Mouse (Mus musculus) kidney, postnatal 0 days (tissue): ENCODE data around the gene Ppp1r3f. TPM values are rescaled to one million over a fixed set of nuclear protein-coding genes. Genes with fewer than 3 reads are reported as not detected.
A peak's percentile ranks its signal among the peaks of the same experiment; 100 is the strongest.

Experiments used
- ATAC-seq: fragments of 200-750 bp; cut with Nextera tagmentation; replicated peaks from 2 replicates; pipeline ENCODE4 v1.8.0; 2017; ENCODE audit warnings: low read depth, moderate number of reproducible peaks, moderate TSS enrichment, moderate library complexity; ENCODE audit not compliant: low FRiP score
- DNase-seq: peaks from one replicate; pipeline ENCODE4 v3.0.0-alpha.2; 2016; ENCODE audit warnings: low spot score
- H3K27ac ChIP-seq: fragments of 300-500 bp; sonication (generic); 2 replicates; pipeline ENCODE4 v1.5.1; 2014; ENCODE audit warnings: mild to moderate bottlenecking
- H3K27me3 ChIP-seq: fragments of 300-500 bp; sonication (generic); 2 replicates; pipeline ENCODE4 v1.6.1; 2014; ENCODE audit warnings: low read length, mixed read lengths; ENCODE audit not compliant: insufficient read depth
- H3K36me3 ChIP-seq: fragments of 300-500 bp; sonication (generic); 2 replicates; pipeline ENCODE4 v1.6.1; 2014; ENCODE audit warnings: low read length, mixed read lengths; ENCODE audit not compliant: insufficient read depth
- H3K4me1 ChIP-seq: fragments of 300-500 bp; sonication (generic); replicated peaks from 2 replicates; pipeline ENCODE4 v1.6.1; 2014; ENCODE audit warnings: antibody characterized with exemption, low read length, mixed read lengths; ENCODE audit not compliant: insufficient read depth
- H3K4me2 ChIP-seq: fragments of 300-500 bp; sonication (generic); 2 replicates; pipeline ENCODE4 v1.6.1; 2014; ENCODE audit warnings: mild to moderate bottlenecking, low read length, moderate library complexity, mixed read lengths
- H3K4me3 ChIP-seq: fragments of 300-500 bp; sonication (generic); replicated peaks from 2 replicates; pipeline ENCODE4 v1.5.1; 2014; ENCODE audit warnings: low read depth, low read length
- H3K9ac ChIP-seq: fragments of 300-500 bp; sonication (generic); 2 replicates; pipeline ENCODE4 v1.6.1; 2014; ENCODE audit warnings: low read depth, low read length
- H3K9me3 ChIP-seq: fragments of 300-500 bp; sonication (generic); replicated peaks from 2 replicates; pipeline ENCODE4 v1.6.1; 2016; ENCODE audit warnings: low read length, inconsistent platforms, mixed read lengths
- CTCF ChIP-seq: IDR thresholded peaks from 2 replicates; pipeline ENCODE4 v1.5.1; 2016; ENCODE audit warnings: antibody characterized with exemption, low read depth, mild to moderate bottlenecking, moderate library complexity
- WGBS: fragments of 180-500 bp; shearing (Covaris S2); extraction: QIAGEN DNeasy Blood & Tissue Kit; methylation state at CpG from one replicate; pipeline ENCODE4 v1.1.7; 2014; 5-methylcytosine and 5-hydroxymethylcytosine counted together
- polyA plus RNA-seq: library from polyadenylated mRNA; unstranded; fragments of >200 nt; fragmentation: Nextera tagmentation; extraction: Ambion mirVana; gene quantifications from 2 replicates; pipeline ENCODE4 v1.2.1, GENCODE M21; 2015

The Ppp1r3f gene
- polyA plus RNA-seq, 1 experiment from 2014 or later, result 1.4 TPM

DNA sequence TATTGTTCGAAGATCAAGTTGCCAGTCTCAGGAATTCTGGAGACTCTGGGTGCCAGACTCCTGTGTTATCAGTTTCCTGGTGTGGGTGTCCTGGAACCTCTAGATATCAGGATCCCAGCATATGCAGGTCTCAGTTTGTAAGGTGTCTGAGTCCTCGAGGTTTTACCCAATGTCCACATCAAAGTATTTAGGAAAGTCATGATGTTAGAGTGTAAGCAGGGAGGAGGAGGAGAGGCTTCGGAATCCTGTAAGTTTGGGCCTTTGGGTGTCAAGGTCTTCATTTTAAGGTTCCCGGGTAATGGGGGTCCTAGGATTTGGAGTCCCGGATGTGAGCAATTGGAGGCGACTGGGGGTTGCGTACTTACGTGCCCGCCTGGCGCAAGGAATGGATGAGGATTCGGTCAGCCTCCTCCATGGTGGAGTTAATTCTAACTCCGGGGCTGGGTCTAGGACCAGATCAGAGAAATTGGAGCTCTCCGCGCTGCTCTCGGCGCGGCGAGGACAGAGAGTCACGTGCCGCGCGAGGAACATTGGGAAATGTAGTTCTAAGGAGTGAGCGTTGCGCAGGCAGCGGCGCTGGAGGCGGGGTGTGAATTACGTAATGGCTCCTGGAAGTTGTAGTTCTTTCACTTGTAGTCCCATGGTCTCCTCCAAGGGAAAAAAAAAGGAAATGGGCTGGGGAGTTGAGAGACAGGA lies 30.9 kb upstream of the Ppp1r3f start, which contains the start of gene Ccdc22:
Gene Ccdc22 (minus strand): TSS at position 639 of the 696 bp plus-strand sequence.
- peak within 1 kb of the TSS; percentile 42 for H3K4me3 ChIP-seq
- no peaks in the 10 kb centered on the region for H3K9me3 ChIP-seq
- peak; percentile 91 for ATAC-seq
- TF ChIP-seq CTCF, result no peak
- peak within 1 kb of the TSS; percentile 46; the same call in 1 of the 2 replicates for H3K9ac ChIP-seq
- peak; percentile 93 for DNase-seq
- no peak within 1 kb of the TSS for H3K27ac ChIP-seq
- peak within 1 kb of the TSS; percentile 53 for H3K4me2 ChIP-seq
- H3K27me3 ChIP-seq, result no peaks in the 10 kb centered on the region
- 26% methylated on average over 28 of the region's 28 CpGs for WGBS
- H3K4me1 ChIP-seq, result no peaks in the 10 kb centered on the region
- H3K36me3 ChIP-seq, result no peaks in the 10 kb centered on the region

DNA sequence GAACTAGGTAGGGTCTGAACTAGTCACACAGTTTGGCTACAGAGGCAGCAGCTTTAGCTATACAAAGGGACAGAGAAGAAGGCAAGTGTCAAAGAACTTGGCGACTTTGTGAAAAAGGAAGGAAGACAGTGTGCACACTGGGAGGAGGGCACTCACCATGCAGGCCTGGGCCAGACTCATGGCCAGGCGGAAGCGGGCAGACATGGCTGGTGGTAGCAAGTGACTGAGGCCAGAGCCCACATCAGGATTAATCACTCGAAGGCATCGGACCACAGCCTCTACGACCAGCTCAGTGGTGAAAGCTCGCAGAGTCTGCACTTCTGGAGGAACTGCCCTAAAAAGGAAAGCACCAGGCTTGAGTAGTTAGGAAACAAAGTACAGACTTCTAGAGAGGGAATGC lies 29.9 kb upstream of the Ppp1r3f start:
- H3K4me2 ChIP-seq, result no peak overlapping the region
- H3K4me1 ChIP-seq, result no peaks in the 10 kb centered on the region
- 79% methylated on average over 7 of the region's 7 CpGs for WGBS
- no peaks in the 10 kb centered on the region for H3K36me3 ChIP-seq
- ATAC-seq (no peak), DNase-seq (no peak)
- no peak for TF ChIP-seq CTCF
- no peak overlapping the region for H3K9ac ChIP-seq
- H3K27ac ChIP-seq, result no peak overlapping the region
- H3K9me3 ChIP-seq, result no peaks in the 10 kb centered on the region
- no peaks in the 10 kb centered on the region for H3K27me3 ChIP-seq
- H3K4me3 ChIP-seq, result no peak overlapping the region

DNA sequence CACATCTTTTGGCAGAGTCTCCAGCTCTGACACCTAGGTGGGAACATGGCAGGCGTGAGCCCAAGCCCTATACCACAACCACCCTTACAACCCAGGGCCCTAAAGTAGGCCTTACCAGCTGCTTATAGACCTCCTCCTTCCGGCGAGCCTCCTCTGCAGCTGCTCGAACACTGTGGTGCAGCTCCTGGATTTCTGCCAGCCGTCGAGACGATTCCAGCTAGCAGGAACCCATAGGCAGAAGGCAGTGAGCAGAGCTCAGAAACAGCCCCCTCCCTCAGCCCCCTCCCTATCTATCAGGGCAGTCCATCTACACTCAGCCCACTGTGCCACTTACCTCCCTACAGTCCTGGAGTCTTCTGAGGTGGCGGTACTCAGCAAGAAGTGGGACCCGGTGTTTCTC lies 21.3 kb upstream of the Ppp1r3f start:
- Histone ChIP-seq H3K9me3 (no peaks in the 10 kb centered on the region), H3K4me1 (no peaks in the 10 kb centered on the region), H3K36me3 (no peaks in the 10 kb centered on the region), H3K27ac (no peak overlapping the region), H3K4me2 (no peak overlapping the region), H3K4me3 (no peak overlapping the region), H3K27me3 (no peaks in the 10 kb centered on the region), H3K9ac (no peak overlapping the region)
- ATAC-seq, result no peak
- DNase-seq, result no peak
- 82% methylated on average over 9 of the region's 9 CpGs for WGBS
- TF ChIP-seq CTCF, result no peak

DNA sequence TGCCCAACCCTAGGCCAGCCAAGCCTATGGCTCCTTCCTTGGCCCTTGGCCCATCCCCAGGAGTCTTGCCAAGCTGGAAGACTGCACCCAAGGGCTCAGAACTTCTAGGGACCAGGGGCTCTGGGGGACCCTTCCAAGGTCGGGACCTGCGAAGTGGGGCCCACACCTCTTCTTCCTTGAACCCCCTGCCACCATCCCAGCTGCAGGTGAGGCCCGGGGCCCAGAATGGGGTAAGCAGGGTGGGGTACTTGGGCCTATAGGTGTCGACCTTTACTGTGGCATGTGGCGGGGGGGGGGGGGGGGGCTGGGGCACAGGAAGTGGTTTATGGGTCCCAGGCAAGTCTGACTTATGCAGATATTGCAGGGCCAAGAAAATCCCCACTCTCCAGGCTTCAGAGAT lies 12.3 kb upstream of the Ppp1r3f start:
- H3K4me2 ChIP-seq, result no peak overlapping the region
- no peak for TF ChIP-seq CTCF
- no peak for ATAC-seq
- 95% methylated on average over 5 of the region's 5 CpGs for WGBS
- no peak for DNase-seq
- H3K9ac ChIP-seq, result no peak overlapping the region
- no peak overlapping the region for H3K4me3 ChIP-seq
- no peaks in the 10 kb centered on the region for H3K4me1 ChIP-seq
- no peaks in the 10 kb centered on the region for H3K27me3 ChIP-seq
- no peaks in the 10 kb centered on the region for H3K36me3 ChIP-seq
- no peak overlapping the region for H3K27ac ChIP-seq
- H3K9me3 ChIP-seq, result no peaks in the 10 kb centered on the region

DNA sequence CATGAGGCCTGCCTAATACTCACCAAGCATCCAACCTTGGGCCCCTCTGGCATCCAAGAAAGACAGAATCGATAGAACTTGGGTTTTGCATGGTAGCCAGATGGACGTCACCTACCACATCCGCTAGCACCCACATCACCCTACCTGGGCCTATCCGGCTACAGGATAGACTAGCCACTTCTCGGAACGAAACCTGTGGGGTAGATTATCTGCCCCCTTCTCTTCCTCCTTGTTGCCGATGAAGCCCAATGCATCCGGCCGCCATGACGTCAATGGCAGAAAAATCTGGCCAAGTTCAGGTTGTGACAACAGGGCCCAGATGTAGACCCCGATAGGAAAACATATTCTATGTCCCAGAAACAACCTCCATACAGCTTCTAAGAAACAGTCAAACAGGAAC lies 9.8 kb upstream of the Ppp1r3f start:
- WGBS, result 93% methylated on average over 11 of the region's 11 CpGs
- H3K36me3 ChIP-seq, result no peaks in the 10 kb centered on the region
- no peak for ATAC-seq

DNA sequence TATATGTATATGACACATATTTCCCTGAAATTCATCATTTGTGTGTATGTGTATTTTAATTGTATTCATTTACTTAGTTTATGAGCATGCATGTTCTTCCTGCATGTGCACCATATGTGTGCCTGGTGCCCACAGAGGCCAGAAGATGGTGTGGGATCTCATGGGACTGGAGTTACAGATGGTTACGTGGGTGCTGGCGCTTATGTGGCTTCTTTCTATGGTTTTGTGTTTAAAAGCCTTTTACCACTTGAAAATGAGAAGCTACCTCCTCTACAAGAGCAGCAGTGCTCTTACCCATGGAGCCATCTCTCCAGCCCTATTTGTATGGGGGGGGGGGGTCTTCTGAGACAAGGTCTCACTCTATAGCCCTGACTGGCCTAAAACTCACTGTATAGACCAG lies 7.1 kb upstream of the Ppp1r3f start:
- DNase-seq (no peak), ATAC-seq (no peak)
- H3K27me3 ChIP-seq, result no peaks in the 10 kb centered on the region
- H3K9ac ChIP-seq, result no peak overlapping the region
- no peak for TF ChIP-seq CTCF
- H3K9me3 ChIP-seq, result no peaks in the 10 kb centered on the region
- H3K27ac ChIP-seq, result no peak overlapping the region
- no peaks in the 10 kb centered on the region for H3K4me1 ChIP-seq
- WGBS, result 88% methylated on average over 2 of the region's 2 CpGs
- H3K4me3 ChIP-seq, result no peak overlapping the region
- H3K36me3 ChIP-seq, result no peaks in the 10 kb centered on the region
- no peak overlapping the region for H3K4me2 ChIP-seq

More for the DNA sequence above, 9.8 kb upstream of the Ppp1r3f start:
- no peak overlapping the region for H3K27ac ChIP-seq
- H3K9me3 ChIP-seq, result no peaks in the 10 kb centered on the region
- no peak for TF ChIP-seq CTCF
- no peaks in the 10 kb centered on the region for H3K27me3 ChIP-seq
- no peak overlapping the region for H3K9ac ChIP-seq
- DNase-seq, result no peak
- H3K4me1 ChIP-seq, result no peaks in the 10 kb centered on the region
- no peak overlapping the region for H3K4me2 ChIP-seq
- no peak overlapping the region for H3K4me3 ChIP-seq

DNA sequence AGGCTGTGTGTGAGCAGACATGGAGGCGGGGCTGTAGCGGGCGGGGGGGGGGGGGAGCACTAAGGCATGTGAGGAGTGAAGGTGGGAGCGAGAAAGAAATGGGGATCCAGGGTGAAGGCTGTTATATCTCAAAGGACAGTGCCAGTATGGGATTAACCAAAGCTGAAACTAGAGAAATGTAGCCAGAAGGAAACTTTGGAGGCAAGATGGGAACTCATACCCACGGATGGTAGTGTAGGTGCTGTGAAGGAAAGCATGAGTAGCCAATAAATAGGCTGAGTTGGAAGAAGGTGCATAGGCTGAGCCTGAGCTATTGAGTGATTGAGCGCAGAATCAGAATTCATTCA lies 775 bp upstream of the Ppp1r3f start:
- WGBS, result 37% methylated on average over 3 of the region's 6 CpGs
- no peaks in the 10 kb centered on the region for H3K27me3 ChIP-seq
- H3K4me1 ChIP-seq, result no peaks in the 10 kb centered on the region; the same call in 1 of the 2 replicates
- H3K36me3 ChIP-seq, result no peaks in the 10 kb centered on the region
- no peak for DNase-seq
- peak overlapping the region; percentile 68 for H3K4me2 ChIP-seq
- no peak overlapping the region for H3K9ac ChIP-seq
- H3K27ac ChIP-seq, result no peak overlapping the region
- no peak for ATAC-seq
- H3K9me3 ChIP-seq, result no peaks in the 10 kb centered on the region
- peak overlapping the region; percentile 54 for H3K4me3 ChIP-seq
- TF ChIP-seq CTCF, result no peak
